Mouse (Mus musculus) MEL-GATA-1-ER (cell line): ENCODE data around the gene 1600015I10Rik.
"Not testable (repeated sequence)": the region's sequence is repeated elsewhere in the genome, so short reads cannot be mapped to it uniquely, and the experiment has no call there.

Experiments used
- DNase-seq: peaks from one replicate; pipeline ENCODE4 v3.0.0-alpha.2; 2012; ENCODE audit warnings: low read depth; ENCODE audit errors: extremely low read depth

The 1600015I10Rik gene

DNA sequence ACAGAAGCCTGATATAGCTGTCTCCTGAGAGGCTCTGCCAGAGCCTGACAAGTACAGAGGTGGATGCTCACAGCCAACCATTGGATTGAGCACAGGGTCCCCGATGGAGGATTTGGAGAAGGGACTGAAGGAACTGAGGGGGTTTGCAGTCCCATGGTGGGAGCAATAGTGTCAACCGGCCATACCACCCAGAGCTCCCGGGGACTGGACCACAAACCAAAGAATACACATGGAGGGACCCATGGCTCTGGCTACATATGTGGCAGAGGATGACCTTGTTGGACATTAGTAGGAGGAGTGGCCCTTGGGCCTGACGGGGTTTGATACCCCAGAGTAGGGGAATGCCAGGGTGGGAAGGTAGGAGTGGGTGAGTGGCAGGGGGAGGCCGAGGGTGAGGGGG lies 37.0 kb downstream of the 1600015I10Rik start:
- not testable (repeated sequence) for DNase-seq

- DNase-seq = no peak
Observed at GRCm38 (mm10) chr6:48967868-48968267, 38.2 kb downstream of the 1600015I10Rik start.

- DNase-seq = no peak
Observed at GRCm38 (mm10) chr6:48974663-48975062, 45.0 kb downstream of the 1600015I10Rik start, which contains the start of gene Doxl2. TSS of gene Doxl2 (plus strand) at chr6:48974963.

- DNase-seq = no peak
Observed at GRCm38 (mm10) chr6:48979616-48980015, 49.9 kb downstream of the 1600015I10Rik start.

GRCm38 (mm10) chr6:48982305-48982704 lies 52.6 kb downstream of the 1600015I10Rik start:
- DNase-seq = no peak
